Mouse (Mus musculus): ENCODE data around the gene Ttc41. TPM values are rescaled to one million over a fixed set of nuclear protein-coding genes. Genes with fewer than 3 reads are reported as not detected.

Ttc41 gene
- polyA plus RNA-seq, 1 experiment: 3.5 TPM

DNA sequence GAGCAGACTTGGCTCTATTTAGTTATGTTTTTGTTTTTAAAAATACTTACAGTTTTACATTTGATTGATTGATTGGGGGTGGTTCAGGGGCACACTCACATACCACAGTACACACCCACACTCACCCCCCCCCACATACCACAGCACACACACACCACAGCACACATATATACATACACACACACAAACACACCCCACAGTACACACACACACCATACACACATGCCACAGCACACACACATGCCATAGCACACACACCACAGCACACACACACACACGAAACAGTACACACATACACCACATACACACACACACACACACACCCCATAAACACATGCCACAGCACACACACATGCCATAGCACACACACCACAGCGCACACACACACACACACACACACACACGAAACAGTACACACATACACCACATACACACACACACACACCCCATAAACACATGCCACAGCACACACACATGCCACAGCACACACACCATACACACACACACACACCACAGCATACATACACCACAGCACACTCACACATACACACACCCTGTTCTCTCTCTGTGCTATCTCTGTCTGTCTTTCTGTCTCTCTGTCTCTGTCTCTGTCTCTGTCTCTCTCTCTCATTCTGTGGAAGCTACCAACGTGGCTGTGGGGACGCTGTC lies 90.6 kb downstream of the Ttc41 start:
- TF ChIP-seq EP300 (IDR thresholded peaks at IDR 0.05; ENCODE audit: insufficient read depth, low read depth, low read length): no peak
- no peak for TF ChIP-seq POLR2A (IDR thresholded peaks at IDR 0.05; ENCODE audit: insufficient read depth, low read length)
- TF ChIP-seq CTCF (IDR thresholded peaks at IDR 0.05; ENCODE audit: low read depth, low read length): no peak
- no peak overlapping the region for H3K4me3 ChIP-seq (ENCODE audit: low read depth, low read length)
- no peak overlapping the region for H3K9ac ChIP-seq (ENCODE audit: low read depth, poor library complexity, severe bottlenecking)
- H3K27ac ChIP-seq (ENCODE audit: insufficient read depth, low read length): no peak overlapping the region
- H3K9me3 ChIP-seq (replicated peaks; ENCODE audit: control insufficient read depth, insufficient read depth, low read length, poor library complexity, severe bottlenecking): no peaks in the 10 kb centered on the region
- H3K4me1 ChIP-seq (ENCODE audit: control insufficient read depth, insufficient read depth, low read length): peaks cover 2% of the 10 kb centered on the region
- no peaks in the 10 kb centered on the region for H3K36me3 ChIP-seq (ENCODE audit: control insufficient read depth, insufficient read depth, low read length, poor library complexity, severe bottlenecking)
- H3K27me3 ChIP-seq (ENCODE audit: control insufficient read depth, insufficient read depth, low read length, poor library complexity, severe bottlenecking): no peaks in the 10 kb centered on the region

- H3K4me3 ChIP-seq (ENCODE audit: low read depth, low read length): no peak overlapping the region
- no peak for TF ChIP-seq CTCF (IDR thresholded peaks at IDR 0.05; ENCODE audit: low read depth, low read length)
- TF ChIP-seq POLR2A (IDR thresholded peaks at IDR 0.05; ENCODE audit: insufficient read depth, low read length): no peak
- no peak for TF ChIP-seq EP300 (IDR thresholded peaks at IDR 0.05; ENCODE audit: insufficient read depth, low read depth, low read length)
These were observed 101.8 kb downstream of the Ttc41 start for GRCm38 (mm10) chr10:86807362-86807761.

DNA sequence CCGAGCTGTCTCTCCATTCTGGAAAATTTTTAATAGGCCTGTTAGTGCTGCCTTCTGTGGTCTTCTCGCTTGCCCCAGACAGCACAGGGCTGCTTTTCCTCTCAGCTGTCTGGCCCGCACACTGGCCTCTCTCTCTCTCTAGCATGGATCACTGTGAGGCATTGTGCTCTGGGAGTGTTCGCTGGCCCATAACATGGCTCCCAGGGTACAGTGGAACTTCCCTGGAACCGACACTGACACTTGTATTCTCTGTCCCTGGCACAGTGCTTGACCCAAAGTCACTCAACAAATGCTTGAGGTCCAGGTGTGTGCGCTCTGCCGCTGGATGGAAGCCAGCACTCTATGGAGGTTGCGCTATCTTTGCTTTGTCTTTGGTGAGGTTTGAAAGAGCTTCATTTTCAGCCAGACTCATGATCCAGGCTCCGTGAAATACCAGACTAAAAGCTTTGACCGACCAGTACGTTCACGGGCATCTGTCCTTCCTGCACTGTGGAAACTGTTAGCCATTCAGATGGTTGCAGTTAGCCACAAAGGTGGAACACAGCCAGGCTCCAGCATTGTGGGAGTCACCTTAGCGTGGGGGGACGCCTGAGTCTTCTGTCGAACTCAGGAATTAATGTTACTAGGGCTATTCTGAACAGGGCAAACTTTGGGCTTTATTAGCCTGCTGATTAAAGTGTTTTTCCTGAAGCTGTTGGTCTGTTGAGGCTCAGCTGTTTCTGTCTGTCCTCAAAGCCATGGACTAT lies 102.6 kb downstream of the Ttc41 start:
- H3K9me3 ChIP-seq (replicated peaks; ENCODE audit: control insufficient read depth, insufficient read depth, low read length, poor library complexity, severe bottlenecking): no peaks in the 10 kb centered on the region
- no peak overlapping the region for H3K27ac ChIP-seq (ENCODE audit: insufficient read depth, low read length)
- no peak overlapping the region for H3K4me3 ChIP-seq (ENCODE audit: low read depth, low read length)
- no peaks in the 10 kb centered on the region for H3K4me1 ChIP-seq (ENCODE audit: control insufficient read depth, insufficient read depth, low read length)
- no peaks in the 10 kb centered on the region for H3K27me3 ChIP-seq (ENCODE audit: control insufficient read depth, insufficient read depth, low read length, poor library complexity, severe bottlenecking)
- H3K36me3 ChIP-seq (ENCODE audit: control insufficient read depth, insufficient read depth, low read length, poor library complexity, severe bottlenecking): no peaks in the 10 kb centered on the region
- no peak for TF ChIP-seq EP300 (IDR thresholded peaks at IDR 0.05; ENCODE audit: insufficient read depth, low read depth, low read length)
- TF ChIP-seq CTCF (IDR thresholded peaks at IDR 0.05; ENCODE audit: low read depth, low read length): no peak
- TF ChIP-seq POLR2A (IDR thresholded peaks at IDR 0.05; ENCODE audit: insufficient read depth, low read length): no peak
- H3K9ac ChIP-seq (ENCODE audit: low read depth, poor library complexity, severe bottlenecking): no peak overlapping the region

More at GRCm38 (mm10) chr10:86807362-86807761, 101.8 kb downstream of the Ttc41 start:
- Histone ChIP-seq H3K9me3 (replicated peaks; ENCODE audit: control insufficient read depth, insufficient read depth, low read length, poor library complexity, severe bottlenecking) (no peaks in the 10 kb centered on the region), H3K4me1 (ENCODE audit: control insufficient read depth, insufficient read depth, low read length) (no peaks in the 10 kb centered on the region), H3K36me3 (ENCODE audit: control insufficient read depth, insufficient read depth, low read length, poor library complexity, severe bottlenecking) (no peaks in the 10 kb centered on the region), H3K9ac (ENCODE audit: low read depth, poor library complexity, severe bottlenecking) (no peak overlapping the region), H3K27me3 (ENCODE audit: control insufficient read depth, insufficient read depth, low read length, poor library complexity, severe bottlenecking) (no peaks in the 10 kb centered on the region), H3K27ac (ENCODE audit: insufficient read depth, low read length) (no peak overlapping the region)

DNA sequence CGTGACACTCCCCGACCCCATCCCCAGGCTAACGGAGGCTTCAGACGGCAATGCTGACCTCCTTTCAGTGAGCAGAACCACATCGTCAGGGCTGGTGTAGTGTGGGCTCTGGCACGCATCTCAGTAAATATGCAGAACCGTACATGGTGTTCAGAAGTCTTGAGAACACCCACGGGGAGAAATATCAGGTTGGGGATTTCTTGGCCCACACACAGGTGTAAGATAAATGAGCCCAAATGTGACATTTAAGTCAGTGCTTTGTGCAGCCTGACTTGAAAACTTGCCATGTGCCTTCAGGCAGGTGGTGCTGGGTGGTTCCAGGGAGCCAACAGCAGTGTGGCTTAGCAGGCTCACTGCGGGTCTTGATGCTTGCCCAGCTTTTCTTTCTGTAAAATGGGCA lies 104.4 kb downstream of the Ttc41 start:
- H3K9ac ChIP-seq (ENCODE audit: low read depth, poor library complexity, severe bottlenecking): no peak overlapping the region
- H3K4me1 ChIP-seq (ENCODE audit: control insufficient read depth, insufficient read depth, low read length): no peaks in the 10 kb centered on the region
- H3K27me3 ChIP-seq (ENCODE audit: control insufficient read depth, insufficient read depth, low read length, poor library complexity, severe bottlenecking): no peaks in the 10 kb centered on the region
- no peaks in the 10 kb centered on the region for H3K9me3 ChIP-seq (replicated peaks; ENCODE audit: control insufficient read depth, insufficient read depth, low read length, poor library complexity, severe bottlenecking)
- H3K27ac ChIP-seq (ENCODE audit: insufficient read depth, low read length): no peak overlapping the region
- no peaks in the 10 kb centered on the region for H3K36me3 ChIP-seq (ENCODE audit: control insufficient read depth, insufficient read depth, low read length, poor library complexity, severe bottlenecking)
- TF ChIP-seq EP300 (IDR thresholded peaks at IDR 0.05; ENCODE audit: insufficient read depth, low read depth, low read length): no peak
- no peak for TF ChIP-seq CTCF (IDR thresholded peaks at IDR 0.05; ENCODE audit: low read depth, low read length)
- no peak for TF ChIP-seq POLR2A (IDR thresholded peaks at IDR 0.05; ENCODE audit: insufficient read depth, low read length)
- H3K4me3 ChIP-seq (ENCODE audit: low read depth, low read length): no peak overlapping the region

- TF ChIP-seq POLR2A (IDR thresholded peaks at IDR 0.05; ENCODE audit: insufficient read depth, low read length) (no peak), CTCF (IDR thresholded peaks at IDR 0.05; ENCODE audit: low read depth, low read length) (no peak), EP300 (IDR thresholded peaks at IDR 0.05; ENCODE audit: insufficient read depth, low read depth, low read length) (no peak)
- Histone ChIP-seq H3K27me3 (ENCODE audit: control insufficient read depth, insufficient read depth, low read length, poor library complexity, severe bottlenecking) (no peaks in the 10 kb centered on the region), H3K4me1 (ENCODE audit: control insufficient read depth, insufficient read depth, low read length) (no peaks in the 10 kb centered on the region), H3K27ac (ENCODE audit: insufficient read depth, low read length) (no peak overlapping the region), H3K9ac (ENCODE audit: low read depth, poor library complexity, severe bottlenecking) (no peak overlapping the region), H3K36me3 (ENCODE audit: control insufficient read depth, insufficient read depth, low read length, poor library complexity, severe bottlenecking) (no peaks in the 10 kb centered on the region), H3K9me3 (replicated peaks; ENCODE audit: control insufficient read depth, insufficient read depth, low read length, poor library complexity, severe bottlenecking) (no peaks in the 10 kb centered on the region), H3K4me3 (ENCODE audit: low read depth, low read length) (no peak overlapping the region)
These were observed 105.0 kb downstream of the Ttc41 start for GRCm38 (mm10) chr10:86810612-86811011.

Measured in ES-Bruce4 (cell line).